Mouse (Mus musculus) liver, embryonic 14.5 days (tissue): ENCODE measurements around the gene Spock1. TPM values are rescaled to one million over a fixed set of nuclear protein-coding genes. Genes with fewer than 3 reads are reported as not detected.
A peak's percentile ranks its signal among the peaks of the same experiment; 100 is the strongest.

Experiments
- ATAC-seq: fragments of 200-750 bp; cut with Nextera tagmentation; 2 replicates; pipeline ENCODE4 v1.8.0; 2017; ENCODE audit warnings: moderate number of reproducible peaks, mild to moderate bottlenecking, moderate library complexity; ENCODE audit not compliant: insufficient read depth
- DNase-seq, 3 experiments: peaks; one replicate each; pipeline ENCODE4 v3.0.0-alpha.2; 2012 to 2013; ENCODE audit warnings: low read depth in 3 of 3, low spot score in 3 of 3
- H3K27ac ChIP-seq: fragments of 300-500 bp; sonication (generic); 2 replicates; pipeline ENCODE4 v1.5.1; 2014; ENCODE audit warnings: moderate library complexity, mild to moderate bottlenecking, control low read depth, inconsistent platforms
- H3K27me3 ChIP-seq: fragments of 300-500 bp; sonication (generic); 2 replicates; pipeline ENCODE4 v1.6.1; 2014; ENCODE audit warnings: mild to moderate bottlenecking, low read length, moderate library complexity; ENCODE audit not compliant: control insufficient read depth, insufficient read depth
- H3K36me3 ChIP-seq: fragments of 300-500 bp; sonication (generic); replicated peaks from 2 replicates; pipeline ENCODE4 v1.6.1; 2014; ENCODE audit warnings: low read depth; ENCODE audit not compliant: control insufficient read depth, insufficient read depth
- H3K4me1 ChIP-seq, 2 experiments: fragments of 200-500 bp in 1 of 2; fragments of 300-500 bp in 1 of 2; sonication (generic) in 1 of 2; replicated peaks; 2 replicates each; pipeline ENCODE4 v1.6.1; 2012 to 2014; ENCODE audit warnings: antibody characterized with exemption in 1 of 2, inconsistent platforms in 1 of 2, low read length in 1 of 2; ENCODE audit not compliant: control insufficient read depth in 2 of 2, insufficient read depth in 2 of 2
- H3K4me2 ChIP-seq: fragments of 300-500 bp; sonication (generic); 2 replicates; pipeline ENCODE4 v1.6.1; 2014; ENCODE audit warnings: low read depth, mild to moderate bottlenecking, control low read depth, moderate library complexity
- H3K4me3 ChIP-seq, 2 experiments: fragments of 200-500 bp in 1 of 2; fragments of 300-500 bp in 1 of 2; sonication (generic) in 1 of 2; 2 replicates each; pipeline ENCODE4 v1.5.1; 2012 to 2014; ENCODE audit warnings: low read depth in 2 of 2, low read length in 2 of 2, mild to moderate bottlenecking in 2 of 2, control low read depth in 1 of 2, inconsistent platforms in 1 of 2, moderate library complexity in 1 of 2; ENCODE audit not compliant: insufficient read depth in 1 of 2
- H3K9ac ChIP-seq: fragments of 300-500 bp; sonication (generic); replicated peaks from 2 replicates; pipeline ENCODE4 v1.6.1; 2014; ENCODE audit warnings: mild to moderate bottlenecking, control low read depth, moderate library complexity
- H3K9me3 ChIP-seq: fragments of 300-500 bp; sonication (generic); 2 replicates; pipeline ENCODE4 v1.6.1; 2016; ENCODE audit warnings: low read length, mixed read lengths; ENCODE audit not compliant: control insufficient read depth
- CTCF ChIP-seq: IDR thresholded peaks from 2 replicates; pipeline ENCODE4 v1.5.1; 2016; ENCODE audit warnings: antibody characterized with exemption, low read depth, control low read depth
- EP300 ChIP-seq: IDR thresholded peaks from 2 replicates; pipeline ENCODE4 v1.6.1; 2016; ENCODE audit warnings: antibody characterized with exemption, low read depth
- WGBS: fragments of 180-500 bp; shearing (Covaris S2); extraction: QIAGEN DNeasy Blood & Tissue Kit; methylation state at CpG from one replicate; pipeline ENCODE4 v1.1.7; 2014; ENCODE audit not compliant: insufficient replicate concordance; 5-methylcytosine and 5-hydroxymethylcytosine counted together
- polyA plus RNA-seq, 2 experiments: library from polyadenylated mRNA; depleted of rRNA in 1 of 2; stranded (reverse) in 1 of 2; unstranded in 1 of 2; fragments of >200 nt; fragmentation: Nextera tagmentation in 1 of 2; extraction: Ambion mirVana in 1 of 2; gene quantifications; 2 replicates each; pipeline versions ENCODE4 v1.2.1 to v1.2.3; 2012 to 2014

Spock1 gene
- polyA plus RNA-seq, 2 experiments: 0.06 TPM; not detected in 1

DNA sequence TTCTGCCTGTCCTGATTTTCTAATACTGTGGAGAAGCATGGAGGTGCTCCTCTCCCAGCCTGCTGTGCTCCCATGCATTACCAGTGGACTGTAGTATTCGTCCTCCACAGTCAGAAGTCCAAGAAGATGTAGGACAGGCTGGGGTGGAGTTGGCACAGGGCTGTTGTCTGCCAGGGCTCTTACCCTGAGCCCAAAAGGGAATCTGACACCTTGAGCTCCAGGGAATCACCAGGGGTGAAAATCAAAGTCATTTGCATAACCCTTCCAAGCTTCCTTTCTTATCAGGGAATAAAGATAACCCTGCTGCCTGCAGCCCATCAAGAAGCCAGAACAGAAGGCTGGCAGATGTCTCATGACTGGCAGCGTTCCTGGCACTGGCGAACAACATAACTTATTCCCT is 383.6 kb downstream of the Spock1 start:
- H3K9me3 ChIP-seq: no peaks in the 10 kb centered on the region
- H3K4me2 ChIP-seq: no peak overlapping the region
- DNase-seq (no peak), ATAC-seq (no peak)
- H3K9ac ChIP-seq: no peak overlapping the region
- no peak overlapping the region for H3K4me3 ChIP-seq
- TF ChIP-seq CTCF: no peak
- TF ChIP-seq EP300: no peak
- H3K27me3 ChIP-seq: no peaks in the 10 kb centered on the region
- WGBS: 42% methylated on average over 3 of the region's 3 CpGs
- H3K27ac ChIP-seq: no peak overlapping the region
- peaks cover 0 to 3% of the 10 kb centered on the region in 2 experiments; a peak in 1 of 4 replicates for H3K4me1 ChIP-seq
- no peaks in the 10 kb centered on the region for H3K36me3 ChIP-seq

- 64% methylated on average over 5 of the region's 5 CpGs for WGBS
- Histone ChIP-seq H3K9me3 (no peaks in the 10 kb centered on the region), H3K27ac (no peak overlapping the region), H3K27me3 (no peaks in the 10 kb centered on the region), H3K9ac (no peak overlapping the region), H3K4me3 (no peak overlapping the region), H3K36me3 (no peaks in the 10 kb centered on the region), H3K4me2 (no peak overlapping the region), H3K4me1 (peaks cover 0 to 3% of the 10 kb centered on the region in 2 experiments; a peak in 1 of 4 replicates)
- no peak for ATAC-seq
- no peak for DNase-seq
- no peak for TF ChIP-seq EP300
- TF ChIP-seq CTCF: no peak
These were observed 384.8 kb downstream of the Spock1 start for GRCm38 (mm10) chr13:57523366-57523765.

GRCm38 (mm10) chr13:57522319-57522718 is 385.8 kb downstream of the Spock1 start:
- H3K4me3 ChIP-seq: no peak overlapping the region
- 60% methylated on average over 4 of the region's 4 CpGs for WGBS

DNA sequence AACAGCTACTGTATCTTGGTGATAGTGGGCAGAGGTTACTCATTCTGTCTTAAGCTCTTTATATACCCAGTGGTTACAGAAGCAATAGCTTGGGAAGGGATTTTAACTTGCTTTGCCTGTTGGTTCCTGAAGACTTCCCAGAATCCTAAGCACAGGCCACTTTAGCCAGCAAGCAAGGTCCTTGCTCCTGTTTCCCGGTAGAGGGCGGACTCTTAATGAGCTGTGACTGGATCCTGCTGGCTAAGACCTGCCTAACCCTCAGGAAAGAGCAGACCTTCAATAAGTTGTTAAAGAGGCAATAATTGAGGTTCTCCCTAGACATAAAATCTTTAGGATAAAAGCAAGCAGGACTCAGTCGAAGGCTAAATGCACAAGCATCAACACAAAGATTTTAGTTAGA is 387.0 kb downstream of the Spock1 start:
- ATAC-seq: no peak
- 11% methylated on average over 3 of the region's 3 CpGs for WGBS
- Histone ChIP-seq H3K4me3 (no peak overlapping the region), H3K27ac (no peak overlapping the region), H3K4me1 (peaks cover 0 to 3% of the 10 kb centered on the region in 2 experiments; a peak in 1 of 4 replicates), H3K9me3 (no peaks in the 10 kb centered on the region), H3K9ac (no peak overlapping the region), H3K4me2 (no peak overlapping the region), H3K27me3 (no peaks in the 10 kb centered on the region), H3K36me3 (no peaks in the 10 kb centered on the region)
- DNase-seq: peak; percentile 2 to 11 (median 10)
- TF ChIP-seq CTCF (peak; percentile 72), EP300 (no peak)

More at GRCm38 (mm10) chr13:57522319-57522718, 385.8 kb downstream of the Spock1 start:
- Histone ChIP-seq H3K4me1 (peaks cover 0 to 3% of the 10 kb centered on the region in 2 experiments; a peak in 1 of 4 replicates), H3K27ac (no peak overlapping the region), H3K9ac (no peak overlapping the region), H3K36me3 (no peaks in the 10 kb centered on the region), H3K4me2 (no peak overlapping the region), H3K27me3 (no peaks in the 10 kb centered on the region), H3K9me3 (no peaks in the 10 kb centered on the region)
- TF ChIP-seq EP300 (no peak), CTCF (no peak)
- no peak for DNase-seq
- ATAC-seq: no peak

DNA sequence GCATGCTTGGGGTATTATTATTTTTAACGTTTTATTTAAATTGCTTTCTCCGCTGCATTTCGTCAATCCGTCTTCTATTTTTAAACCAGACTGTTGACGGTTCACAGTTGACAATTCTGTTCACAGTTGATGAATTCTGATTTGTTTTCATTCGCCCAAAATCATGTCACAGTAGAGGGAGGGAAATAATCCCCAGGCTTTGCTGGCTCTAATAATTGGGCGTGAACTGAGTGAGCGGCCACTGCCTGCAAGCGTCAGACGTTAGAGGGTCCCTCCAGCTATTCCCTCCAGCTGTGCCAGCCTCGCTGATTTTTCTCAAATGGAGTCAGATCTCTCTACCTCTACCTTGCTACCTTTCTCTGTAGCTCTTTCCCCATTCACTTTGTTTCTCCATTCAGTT is 388.3 kb downstream of the Spock1 start:
- ATAC-seq (no peak), DNase-seq (no peak)
- Histone ChIP-seq H3K27ac (no peak overlapping the region), H3K9me3 (no peaks in the 10 kb centered on the region), H3K36me3 (no peaks in the 10 kb centered on the region), H3K9ac (no peak overlapping the region), H3K4me2 (no peak overlapping the region), H3K4me3 (no peak overlapping the region), H3K4me1 (peaks cover 0 to 3% of the 10 kb centered on the region in 2 experiments; a peak in 1 of 4 replicates), H3K27me3 (no peaks in the 10 kb centered on the region)
- 62% methylated on average over 11 of the region's 11 CpGs for WGBS
- TF ChIP-seq EP300: no peak
- no peak for TF ChIP-seq CTCF
